Mouse (Mus musculus) heart, embryonic 14.5 days (tissue): ENCODE measurements around the gene Fam129b. TPM values are rescaled to one million over a fixed set of nuclear protein-coding genes. Genes with fewer than 3 reads are reported as not detected.
A peak's percentile ranks its signal among the peaks of the same experiment; 100 is the strongest.

ENCODE experiments used
- ATAC-seq: fragments of 200-750 bp; cut with Nextera tagmentation; 2 replicates; pipeline ENCODE4 v1.8.0; 2017; ENCODE audit warnings: low read depth, moderate TSS enrichment; ENCODE audit not compliant: insufficient number of reproducible peaks, insufficient read depth, low FRiP score
- H3K27ac ChIP-seq, 2 experiments: fragments of 200-500 bp in 1 of 2; fragments of 300-500 bp in 1 of 2; sonication (generic) in 1 of 2; replicated peaks in 1 of 2; 2 replicates each; pipeline ENCODE4 v1.5.1; 2012 to 2014; ENCODE audit warnings: low read depth in 2 of 2, low read length in 2 of 2, control low read depth in 1 of 2, mild to moderate bottlenecking in 1 of 2, mixed read lengths in 1 of 2; ENCODE audit not compliant: control insufficient read depth in 1 of 2, insufficient read depth in 1 of 2
- H3K27me3 ChIP-seq: fragments of 300-500 bp; sonication (generic); 2 replicates; pipeline ENCODE4 v1.6.1; 2014; ENCODE audit warnings: mild to moderate bottlenecking, low read length, control low read depth; ENCODE audit not compliant: control insufficient read depth, insufficient read depth
- H3K36me3 ChIP-seq: fragments of 300-500 bp; sonication (generic); 2 replicates; pipeline ENCODE4 v1.6.1; 2014; ENCODE audit warnings: mild to moderate bottlenecking, control low read depth, low read length, mixed read lengths; ENCODE audit not compliant: control insufficient read depth, insufficient read depth
- H3K4me1 ChIP-seq, 2 experiments: fragments of 200-500 bp in 1 of 2; fragments of 300-500 bp in 1 of 2; sonication (generic) in 1 of 2; 2 replicates each; pipeline ENCODE4 v1.6.1; 2012 to 2014; ENCODE audit warnings: low read length in 2 of 2, control low read depth in 1 of 2, mixed read lengths in 1 of 2; ENCODE audit not compliant: control insufficient read depth in 2 of 2, insufficient read depth in 2 of 2
- H3K4me2 ChIP-seq: fragments of 300-500 bp; sonication (generic); 2 replicates; pipeline ENCODE4 v1.6.1; 2014; ENCODE audit warnings: mild to moderate bottlenecking, low read length
- H3K4me3 ChIP-seq, 2 experiments: fragments of 200-500 bp in 1 of 2; fragments of 300-500 bp in 1 of 2; sonication (generic) in 1 of 2; 2 replicates each; pipeline ENCODE4 v1.5.1; 2012 to 2014; ENCODE audit warnings: low read length in 2 of 2, mild to moderate bottlenecking in 2 of 2, control low read depth in 1 of 2, low read depth in 1 of 2, moderate library complexity in 1 of 2; ENCODE audit not compliant: control insufficient read depth in 1 of 2, insufficient read depth in 1 of 2
- H3K9ac ChIP-seq: fragments of 300-500 bp; sonication (generic); 2 replicates; pipeline ENCODE4 v1.6.1; 2014; ENCODE audit warnings: mild to moderate bottlenecking, low read length
- H3K9me3 ChIP-seq: fragments of 300-500 bp; sonication (generic); 2 replicates; pipeline ENCODE4 v1.6.1; 2016; ENCODE audit warnings: low read length, control low read depth; ENCODE audit not compliant: control insufficient read depth
- WGBS: fragments of 180-500 bp; shearing (Covaris S2); extraction: QIAGEN DNeasy Blood & Tissue Kit; methylation state at CpG from one replicate; pipeline ENCODE4 v1.1.7; 2014; 5-methylcytosine and 5-hydroxymethylcytosine counted together
- polyA plus RNA-seq: library from polyadenylated mRNA; unstranded; fragments of >200 nt; fragmentation: Nextera tagmentation; extraction: Ambion mirVana; gene quantifications from 2 replicates; pipeline ENCODE4 v1.2.1, GENCODE M21; 2014

The Fam129b gene
- polyA plus RNA-seq, 1 experiment from 2014 or later, result 25.1 TPM

DNA sequence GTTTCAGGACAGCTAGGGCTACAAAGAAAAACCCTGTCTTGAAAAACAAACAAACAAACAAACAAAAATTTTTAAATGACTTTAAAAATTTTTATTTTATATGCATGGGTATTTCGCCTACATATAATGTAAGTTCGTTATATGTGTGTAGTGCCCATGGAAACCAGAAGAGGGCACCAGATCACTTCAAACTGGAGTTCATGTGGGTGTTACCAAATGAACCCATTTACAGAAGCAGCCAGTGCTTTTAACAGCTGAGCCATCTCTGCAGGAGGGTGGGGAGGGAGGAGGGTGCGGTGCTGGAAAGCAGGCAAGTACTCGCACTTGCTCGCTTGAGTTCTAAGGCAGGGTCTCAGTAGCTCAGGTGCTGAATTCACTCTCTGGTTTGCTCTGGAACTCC, 63.5 kb downstream of the Fam129b start:
- Histone ChIP-seq H3K4me1 (no peaks in the 10 kb centered on the region), H3K36me3 (peaks cover 80% of the 10 kb centered on the region), H3K27ac (no peak overlapping the region), H3K9me3 (no peaks in the 10 kb centered on the region), H3K27me3 (no peaks in the 10 kb centered on the region), H3K4me2 (no peak overlapping the region), H3K9ac (no peak overlapping the region), H3K4me3 (no peak overlapping the region)
- WGBS, result 74% methylated on average over 5 of the region's 5 CpGs
- ATAC-seq, result no peak

DNA sequence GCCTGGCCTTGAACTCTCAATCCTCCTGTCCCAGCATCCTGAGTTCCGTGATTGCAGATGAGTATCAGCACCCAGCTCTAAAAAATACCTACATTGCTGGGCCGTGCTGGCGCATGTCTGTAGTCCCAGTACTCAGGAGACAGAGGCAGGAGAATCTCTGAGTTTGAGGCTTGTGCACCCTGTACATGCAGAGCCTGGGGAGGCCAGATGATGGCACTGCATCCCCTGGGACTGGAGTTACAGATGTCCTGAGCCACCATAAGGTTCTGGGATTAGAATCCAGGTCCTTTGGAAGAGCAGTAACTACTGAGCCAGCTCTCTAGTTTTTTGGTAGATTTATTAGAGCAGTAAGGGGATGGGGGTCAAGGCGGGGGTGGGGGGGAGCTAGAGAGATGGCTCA, 64.6 kb downstream of the Fam129b start:
- no peak for ATAC-seq

DNA sequence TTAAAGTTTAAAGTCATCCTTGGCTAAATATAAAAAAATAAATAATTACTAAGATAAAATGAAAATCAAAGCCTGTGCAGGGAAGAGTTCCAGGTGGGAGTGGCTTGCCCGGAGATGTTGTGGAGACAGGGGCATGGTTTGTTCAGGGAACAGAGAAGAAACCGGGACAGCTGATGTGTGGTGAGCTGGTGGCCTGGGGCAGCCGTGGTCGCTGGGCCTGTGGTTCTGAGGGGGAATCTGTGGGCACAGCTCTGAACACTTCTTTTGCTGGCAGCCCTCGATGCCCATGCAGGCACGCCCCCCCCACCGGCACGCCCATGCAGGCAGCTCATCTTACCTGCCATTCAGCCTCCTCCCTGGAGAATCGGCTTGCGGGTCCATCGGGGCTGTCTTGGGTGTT, 71.5 kb downstream of the Fam129b start:
- ATAC-seq, result no peak
- no peak overlapping the region for H3K27ac ChIP-seq
- H3K4me2 ChIP-seq, result no peak overlapping the region
- no peaks in the 10 kb centered on the region for H3K9me3 ChIP-seq
- no peak overlapping the region for H3K9ac ChIP-seq
- H3K36me3 ChIP-seq, result peaks cover 81% of the 10 kb centered on the region
- no peaks in the 10 kb centered on the region for H3K4me1 ChIP-seq
- H3K27me3 ChIP-seq, result no peaks in the 10 kb centered on the region
- WGBS, result 91% methylated on average over 11 of the region's 11 CpGs
- H3K4me3 ChIP-seq, result no peak overlapping the region

More for the DNA sequence above, 64.6 kb downstream of the Fam129b start:
- Histone ChIP-seq H3K4me3 (no peak overlapping the region), H3K27ac (no peak overlapping the region), H3K4me2 (no peak overlapping the region), H3K27me3 (no peaks in the 10 kb centered on the region), H3K36me3 (peaks cover 80% of the 10 kb centered on the region), H3K9ac (no peak overlapping the region), H3K9me3 (no peaks in the 10 kb centered on the region), H3K4me1 (no peaks in the 10 kb centered on the region)
- WGBS, result 95% methylated on average over 4 of the region's 4 CpGs

DNA sequence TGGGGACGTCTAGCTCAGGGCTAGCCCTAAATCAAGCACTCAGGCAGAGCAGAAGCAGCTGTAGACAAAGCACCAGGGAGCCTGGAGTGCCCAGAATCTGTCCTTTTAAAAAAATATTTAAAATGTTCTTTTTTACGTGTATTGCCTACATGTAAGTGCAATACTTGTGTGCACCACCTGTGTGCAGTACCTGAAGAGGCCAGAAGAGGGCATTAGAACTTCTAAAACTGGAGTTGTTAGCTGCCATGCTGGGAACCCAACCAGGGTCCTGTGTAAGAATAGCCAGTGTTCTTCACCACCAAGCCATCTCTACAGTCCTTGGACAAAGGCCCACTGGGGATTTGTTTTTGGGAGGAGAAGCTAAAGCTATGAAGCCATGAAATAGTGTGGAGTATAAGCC, 78.7 kb downstream of the Fam129b start:
- H3K9me3 ChIP-seq, result 0 out of 2 replicates have a peak, but pooled peaks cover 4% of the 10 kb centered on the region
- no peak overlapping the region for H3K9ac ChIP-seq
- no peak overlapping the region for H3K27ac ChIP-seq
- 90% methylated on average over 2 of the region's 2 CpGs for WGBS
- no peak for ATAC-seq
- H3K36me3 ChIP-seq, result peaks cover 76% of the 10 kb centered on the region
- no peaks in the 10 kb centered on the region for H3K27me3 ChIP-seq
- no peak overlapping the region for H3K4me2 ChIP-seq
- H3K4me1 ChIP-seq, result no peaks in the 10 kb centered on the region
- no peak overlapping the region for H3K4me3 ChIP-seq

DNA sequence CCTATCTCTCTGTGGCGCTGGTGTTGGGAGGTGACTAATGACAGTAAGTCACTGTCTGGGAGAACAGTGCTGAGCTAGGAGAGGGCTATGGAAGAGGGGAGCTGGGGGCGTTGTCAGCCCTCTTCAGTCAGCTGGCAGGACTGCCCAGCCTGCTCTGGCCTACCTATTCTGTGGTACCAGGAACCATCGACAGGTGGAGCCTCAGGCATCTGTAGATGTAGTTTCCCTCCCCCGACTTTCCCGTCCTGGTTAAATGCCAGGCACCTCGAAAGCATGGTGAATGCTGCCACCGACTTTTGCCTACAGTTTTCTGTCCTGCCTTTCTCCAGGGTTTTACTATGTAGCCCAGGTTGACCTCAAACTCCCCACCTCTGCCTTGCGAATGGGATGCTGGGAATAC, 81.4 kb downstream of the Fam129b start:
- H3K36me3 ChIP-seq, result peaks cover 59% of the 10 kb centered on the region
- WGBS, result 44% methylated on average over 8 of the region's 8 CpGs

DNA sequence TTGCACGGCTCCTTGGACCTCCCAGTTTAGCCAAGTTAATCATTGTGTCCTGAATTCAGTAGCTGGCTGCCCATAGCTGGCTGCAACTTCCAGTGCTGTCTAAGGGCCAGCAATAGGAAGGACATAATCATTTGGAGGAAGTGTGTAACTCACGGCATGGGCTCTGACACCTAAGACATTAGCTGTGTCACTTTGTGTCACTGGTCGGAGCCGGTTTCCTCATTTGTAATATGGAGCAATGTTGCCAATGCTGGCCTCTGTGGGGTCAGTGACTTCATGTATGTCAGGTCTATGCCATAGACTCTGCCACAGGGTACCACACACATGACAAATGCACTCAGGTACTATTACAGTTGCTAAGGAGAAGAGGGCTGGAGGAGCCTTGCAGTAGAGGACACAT, 84.4 kb downstream of the Fam129b start:
- H3K4me2 ChIP-seq, result peak overlapping the region; percentile 61
- H3K9ac ChIP-seq, result peak overlapping the region; percentile 72
- no peak overlapping the region for H3K4me3 ChIP-seq

More for the DNA sequence above, 81.4 kb downstream of the Fam129b start:
- H3K27me3 ChIP-seq, result no peaks in the 10 kb centered on the region
- H3K9me3 ChIP-seq, result 0 out of 2 replicates have a peak, but pooled peaks cover 4% of the 10 kb centered on the region
- no peak overlapping the region for H3K9ac ChIP-seq
- no peak overlapping the region for H3K27ac ChIP-seq
- H3K4me1 ChIP-seq, result peaks cover 5 to 8% of the 10 kb centered on the region in 2 experiments; a peak in 3 of 4 replicates
- no peak overlapping the region for H3K4me2 ChIP-seq
- no peak overlapping the region for H3K4me3 ChIP-seq
- ATAC-seq, result no peak

DNA sequence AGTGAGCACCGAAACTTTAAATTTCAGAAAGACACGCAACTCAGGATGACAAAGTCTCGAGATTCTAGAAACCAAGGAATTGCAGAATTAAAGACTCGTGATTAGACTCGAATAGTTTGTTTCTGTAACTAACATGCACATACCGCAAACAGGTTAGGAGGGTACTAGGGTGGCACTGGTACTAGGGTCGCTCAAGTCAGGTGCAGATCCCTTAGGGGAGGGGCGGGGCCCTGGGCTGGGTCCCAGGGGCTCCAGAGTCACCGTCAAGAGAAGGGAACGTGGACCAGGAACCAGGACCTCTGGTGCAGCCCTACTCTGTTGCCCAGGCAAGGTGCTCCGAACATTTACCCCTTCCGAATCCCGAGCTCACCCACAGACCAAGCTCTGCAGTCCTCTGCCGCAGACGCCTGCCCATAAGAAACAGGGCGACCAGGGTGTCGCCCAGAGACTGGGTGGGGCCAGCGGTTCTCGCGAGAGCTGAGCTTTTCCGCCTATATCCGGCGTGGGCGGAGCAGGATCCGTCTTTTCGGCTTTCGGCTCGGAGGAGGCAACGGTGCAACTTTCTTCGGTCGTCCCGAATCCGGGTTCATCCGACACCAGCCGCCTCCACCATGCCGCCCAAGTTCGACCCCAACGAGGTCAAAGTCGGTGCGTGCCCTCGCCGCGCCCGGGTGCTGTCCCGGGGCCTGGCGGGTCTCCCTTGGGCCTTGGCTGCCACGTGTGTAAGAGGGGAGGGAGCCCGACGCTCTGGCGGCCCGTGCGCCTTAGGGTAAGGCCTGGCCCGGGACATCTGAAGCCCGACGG, 85.5 kb downstream of the Fam129b start, which contains the start of the genes Rpl12 and Lrsam1:
Gene Rpl12, plus strand, starts transcription at position 368 of the 804 bp plus-strand sequence.
Gene Lrsam1, minus strand, starts transcription at position 423 of the 804 bp plus-strand sequence.
- Histone ChIP-seq H3K4me3 (peak within 1 kb of the TSS; percentile 54 to 72), H3K27me3 (no peaks in the 10 kb centered on the region), H3K4me2 (peak within 1 kb of the TSS; percentile 61), H3K4me1 (peaks cover 11 to 22% of the 10 kb centered on the region in 2 experiments), H3K27ac (peak within 1 kb of the TSS; percentile 45 to 77), H3K9ac (peak within 1 kb of the TSS; percentile 72), H3K9me3 (no peaks in the 10 kb centered on the region), H3K36me3 (peaks cover 50% of the 10 kb centered on the region)
- 5% methylated on average over 55 of the region's 55 CpGs for WGBS
- ATAC-seq, result peak; percentile 85

More for the DNA sequence above, 84.4 kb downstream of the Fam129b start:
- Histone ChIP-seq H3K36me3 (peaks cover 61% of the 10 kb centered on the region), H3K27me3 (no peaks in the 10 kb centered on the region), H3K9me3 (no peaks in the 10 kb centered on the region), H3K4me1 (peaks cover 11 to 19% of the 10 kb centered on the region in 2 experiments), H3K27ac (no peak overlapping the region)
- no peak for ATAC-seq
- WGBS, result 85% methylated on average over 4 of the region's 4 CpGs
